Mouse (Mus musculus) heart, adult 2 months (tissue): ENCODE results near the gene Fer.

Source experiments
- CTCF ChIP-seq: fragments of 200-600 bp; IDR thresholded peaks from 2 replicates; pipeline ENCODE4 v1.8.1; 2022; ENCODE audit warnings: antibody characterized with exemption, mild to moderate bottlenecking, moderate library complexity
- POLR2A ChIP-seq: fragments of 200-500 bp; IDR thresholded peaks from 2 replicates; pipeline ENCODE4 v1.6.1; 2011; ENCODE audit warnings: mild to moderate bottlenecking, low read depth, low read length, control low read depth; ENCODE audit not compliant: insufficient read depth

DNA sequence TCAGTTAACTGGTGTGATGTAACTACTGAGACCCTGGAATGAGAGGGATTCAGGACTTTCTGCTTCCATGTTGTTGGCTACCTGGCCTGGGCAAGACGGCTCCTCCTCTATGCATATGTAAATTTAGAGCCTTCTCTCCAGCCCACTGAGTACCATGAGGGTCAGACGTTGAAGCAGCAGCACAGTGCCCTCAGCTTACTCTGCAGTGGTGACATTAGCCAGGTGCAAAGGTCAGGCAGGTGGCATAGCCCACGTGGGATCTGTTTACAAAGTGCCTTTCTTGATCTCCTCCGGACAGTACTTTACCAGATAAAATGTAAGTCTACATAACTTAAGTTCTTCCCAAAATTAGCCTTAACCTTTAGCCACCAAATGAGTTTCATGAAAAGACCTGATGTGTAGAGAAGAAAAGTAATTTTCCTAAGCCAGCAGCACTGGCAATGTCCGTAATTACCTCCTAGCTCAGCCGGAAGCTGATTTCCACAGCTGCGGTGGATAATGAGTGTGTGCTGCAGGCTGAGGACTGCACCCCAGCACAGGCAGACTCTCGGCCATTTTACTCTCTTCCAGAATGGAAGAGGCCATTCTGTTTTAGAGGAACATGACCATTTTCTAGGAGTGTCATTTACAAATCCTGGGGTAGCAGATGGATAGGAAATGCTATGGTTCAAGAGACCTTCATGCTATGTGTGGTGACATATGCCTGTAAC, 273.2 kb downstream of the Fer start:
- TF ChIP-seq CTCF (no peak), POLR2A (no peak)
